Mouse (Mus musculus): ENCODE data around the gene Btla. TPM values are rescaled to one million over a fixed set of nuclear protein-coding genes. Genes with fewer than 3 reads are reported as not detected.

Btla gene
- 0.19 and 0.21 TPM in 2 replicates for polyA plus RNA-seq (2014; fragmentation: Nextera tagmentation; extraction: Ambion mirVana)

GRCm38 (mm10) chr16:45223648-45224388, at the start of gene Btla:
Btla (plus strand) TSS chr16:45224315.
- Histone ChIP-seq H3K4me3 (ENCODE audit: low read depth, low read length) (no peak within 1 kb of the TSS), H3K27me3 (ENCODE audit: control insufficient read depth, insufficient read depth, low read length) (no peaks in the 10 kb centered on the region), H3K9ac (replicated peaks; ENCODE audit: low read depth, low read length) (no peak within 1 kb of the TSS), H3K4me2 (ENCODE audit: low read depth, low read length) (no peak within 1 kb of the TSS), H3K4me1 (ENCODE audit: control insufficient read depth, insufficient read depth, low read length) (no peaks in the 10 kb centered on the region), H3K27ac (ENCODE audit: low read depth, low read length) (no peak within 1 kb of the TSS), H3K9me3 (ENCODE audit: control insufficient read depth, low read length) (no peaks in the 10 kb centered on the region), H3K36me3 (ENCODE audit: control insufficient read depth, insufficient read depth, low read length) (no peaks in the 10 kb centered on the region)
- no peak for ATAC-seq (ENCODE audit: low read depth)
- WGBS, result 43% methylated on average over 10 of the region's 10 CpGs

GRCm38 (mm10) chr16:45178552-45178951, 45.6 kb upstream of the Btla start:
- H3K4me2 ChIP-seq (ENCODE audit: low read depth, low read length), result no peak overlapping the region
- 89% methylated on average over 2 of the region's 2 CpGs for WGBS
- H3K9ac ChIP-seq (replicated peaks; ENCODE audit: low read depth, low read length), result no peak overlapping the region
- no peaks in the 10 kb centered on the region for H3K27me3 ChIP-seq (ENCODE audit: control insufficient read depth, insufficient read depth, low read length)
- H3K27ac ChIP-seq (ENCODE audit: low read depth, low read length), result no peak overlapping the region
- peaks cover 8% of the 10 kb centered on the region; the same call in 1 of the 2 replicates for H3K36me3 ChIP-seq (ENCODE audit: control insufficient read depth, insufficient read depth, low read length)
- no peak for ATAC-seq (ENCODE audit: low read depth)
- H3K9me3 ChIP-seq (ENCODE audit: control insufficient read depth, low read length), result no peaks in the 10 kb centered on the region
- H3K4me1 ChIP-seq (ENCODE audit: control insufficient read depth, insufficient read depth, low read length), result no peaks in the 10 kb centered on the region
- no peak overlapping the region for H3K4me3 ChIP-seq (ENCODE audit: low read depth, low read length)

GRCm38 (mm10) chr16:45181824-45182223, 42.3 kb upstream of the Btla start:
- Histone ChIP-seq H3K4me2 (ENCODE audit: low read depth, low read length) (no peak overlapping the region), H3K9ac (replicated peaks; ENCODE audit: low read depth, low read length) (no peak overlapping the region)
- WGBS, result 93% methylated on average over 5 of the region's 5 CpGs

GRCm38 (mm10) chr16:45192613-45193012, 31.5 kb upstream of the Btla start:
- peak; percentile 77 for ATAC-seq (ENCODE audit: low read depth)
- H3K9me3 ChIP-seq (ENCODE audit: control insufficient read depth, low read length), result no peaks in the 10 kb centered on the region
- WGBS, result 0% methylated on average over 1 of the region's 1 CpGs

More at GRCm38 (mm10) chr16:45181824-45182223, 42.3 kb upstream of the Btla start:
- Histone ChIP-seq H3K27ac (ENCODE audit: low read depth, low read length) (no peak overlapping the region), H3K36me3 (ENCODE audit: control insufficient read depth, insufficient read depth, low read length) (peaks cover 3% of the 10 kb centered on the region; the same call in 1 of the 2 replicates), H3K9me3 (ENCODE audit: control insufficient read depth, low read length) (no peaks in the 10 kb centered on the region), H3K27me3 (ENCODE audit: control insufficient read depth, insufficient read depth, low read length) (no peaks in the 10 kb centered on the region), H3K4me1 (ENCODE audit: control insufficient read depth, insufficient read depth, low read length) (no peaks in the 10 kb centered on the region), H3K4me3 (ENCODE audit: low read depth, low read length) (no peak overlapping the region)
- no peak for ATAC-seq (ENCODE audit: low read depth)

GRCm38 (mm10) chr16:45196816-45197215, 27.3 kb upstream of the Btla start:
- peak; percentile 94 for ATAC-seq (ENCODE audit: low read depth)
- WGBS, result 31% methylated on average over 6 of the region's 6 CpGs
- Histone ChIP-seq H3K9ac (replicated peaks; ENCODE audit: low read depth, low read length) (no peak overlapping the region), H3K4me1 (ENCODE audit: control insufficient read depth, insufficient read depth, low read length) (no peaks in the 10 kb centered on the region), H3K27me3 (ENCODE audit: control insufficient read depth, insufficient read depth, low read length) (no peaks in the 10 kb centered on the region), H3K27ac (ENCODE audit: low read depth, low read length) (no peak overlapping the region), H3K4me2 (ENCODE audit: low read depth, low read length) (no peak overlapping the region), H3K4me3 (ENCODE audit: low read depth, low read length) (no peak overlapping the region), H3K36me3 (ENCODE audit: control insufficient read depth, insufficient read depth, low read length) (no peaks in the 10 kb centered on the region), H3K9me3 (ENCODE audit: control insufficient read depth, low read length) (no peaks in the 10 kb centered on the region)

More at GRCm38 (mm10) chr16:45192613-45193012, 31.5 kb upstream of the Btla start:
- no peak overlapping the region for H3K4me2 ChIP-seq (ENCODE audit: low read depth, low read length)
- no peak overlapping the region for H3K27ac ChIP-seq (ENCODE audit: low read depth, low read length)
- H3K36me3 ChIP-seq (ENCODE audit: control insufficient read depth, insufficient read depth, low read length), result peaks cover 6% of the 10 kb centered on the region; the same call in 1 of the 2 replicates
- H3K4me3 ChIP-seq (ENCODE audit: low read depth, low read length), result no peak overlapping the region
- no peaks in the 10 kb centered on the region for H3K27me3 ChIP-seq (ENCODE audit: control insufficient read depth, insufficient read depth, low read length)
- no peak overlapping the region for H3K9ac ChIP-seq (replicated peaks; ENCODE audit: low read depth, low read length)
- no peaks in the 10 kb centered on the region for H3K4me1 ChIP-seq (ENCODE audit: control insufficient read depth, insufficient read depth, low read length)

GRCm38 (mm10) chr16:45201395-45201794, 22.7 kb upstream of the Btla start:
- ATAC-seq (ENCODE audit: low read depth), result no peak
- H3K4me2 ChIP-seq (ENCODE audit: low read depth, low read length), result no peak overlapping the region

GRCm38 (mm10) chr16:45204438-45204837, 19.7 kb upstream of the Btla start:
- no peak for ATAC-seq (ENCODE audit: low read depth)
- H3K4me2 ChIP-seq (ENCODE audit: low read depth, low read length), result no peak overlapping the region
- no peaks in the 10 kb centered on the region for H3K27me3 ChIP-seq (ENCODE audit: control insufficient read depth, insufficient read depth, low read length)
- no peak overlapping the region for H3K27ac ChIP-seq (ENCODE audit: low read depth, low read length)
- H3K36me3 ChIP-seq (ENCODE audit: control insufficient read depth, insufficient read depth, low read length), result no peaks in the 10 kb centered on the region
- H3K4me3 ChIP-seq (ENCODE audit: low read depth, low read length), result no peak overlapping the region
- no peaks in the 10 kb centered on the region for H3K4me1 ChIP-seq (ENCODE audit: control insufficient read depth, insufficient read depth, low read length)
- no peak overlapping the region for H3K9ac ChIP-seq (replicated peaks; ENCODE audit: low read depth, low read length)
- 83% methylated on average over 4 of the region's 4 CpGs for WGBS
- no peaks in the 10 kb centered on the region for H3K9me3 ChIP-seq (ENCODE audit: control insufficient read depth, low read length)

More at GRCm38 (mm10) chr16:45201395-45201794, 22.7 kb upstream of the Btla start:
- H3K36me3 ChIP-seq (ENCODE audit: control insufficient read depth, insufficient read depth, low read length), result no peaks in the 10 kb centered on the region
- WGBS, result 98% methylated on average over 2 of the region's 2 CpGs
- no peaks in the 10 kb centered on the region for H3K27me3 ChIP-seq (ENCODE audit: control insufficient read depth, insufficient read depth, low read length)
- no peaks in the 10 kb centered on the region for H3K4me1 ChIP-seq (ENCODE audit: control insufficient read depth, insufficient read depth, low read length)
- H3K9ac ChIP-seq (replicated peaks; ENCODE audit: low read depth, low read length), result no peak overlapping the region
- no peak overlapping the region for H3K4me3 ChIP-seq (ENCODE audit: low read depth, low read length)
- H3K9me3 ChIP-seq (ENCODE audit: control insufficient read depth, low read length), result no peaks in the 10 kb centered on the region
- H3K27ac ChIP-seq (ENCODE audit: low read depth, low read length), result no peak overlapping the region

- ATAC-seq (ENCODE audit: low read depth), result no peak
- Histone ChIP-seq H3K9me3 (ENCODE audit: control insufficient read depth, low read length) (no peaks in the 10 kb centered on the region), H3K27ac (ENCODE audit: low read depth, low read length) (no peak overlapping the region), H3K27me3 (ENCODE audit: control insufficient read depth, insufficient read depth, low read length) (no peaks in the 10 kb centered on the region), H3K9ac (replicated peaks; ENCODE audit: low read depth, low read length) (no peak overlapping the region), H3K4me1 (ENCODE audit: control insufficient read depth, insufficient read depth, low read length) (no peaks in the 10 kb centered on the region), H3K4me2 (ENCODE audit: low read depth, low read length) (no peak overlapping the region), H3K4me3 (ENCODE audit: low read depth, low read length) (no peak overlapping the region), H3K36me3 (ENCODE audit: control insufficient read depth, insufficient read depth, low read length) (no peaks in the 10 kb centered on the region)
- WGBS, result 60% methylated on average over 12 of the region's 12 CpGs
These were observed 19.1 kb upstream of the Btla start for GRCm38 (mm10) chr16:45204859-45205670.

GRCm38 (mm10) chr16:45222016-45222415, 2.1 kb upstream of the Btla start:
- Histone ChIP-seq H3K9me3 (ENCODE audit: control insufficient read depth, low read length) (no peaks in the 10 kb centered on the region), H3K4me2 (ENCODE audit: low read depth, low read length) (no peak overlapping the region), H3K27ac (ENCODE audit: low read depth, low read length) (no peak overlapping the region), H3K27me3 (ENCODE audit: control insufficient read depth, insufficient read depth, low read length) (no peaks in the 10 kb centered on the region), H3K4me3 (ENCODE audit: low read depth, low read length) (no peak overlapping the region), H3K9ac (replicated peaks; ENCODE audit: low read depth, low read length) (no peak overlapping the region), H3K36me3 (ENCODE audit: control insufficient read depth, insufficient read depth, low read length) (no peaks in the 10 kb centered on the region), H3K4me1 (ENCODE audit: control insufficient read depth, insufficient read depth, low read length) (no peaks in the 10 kb centered on the region)
- ATAC-seq (ENCODE audit: low read depth), result no peak
- 79% methylated on average over 2 of the region's 2 CpGs for WGBS

All from neural tube, embryonic 14.5 days (tissue).